Comparison of ENCODE assay signal across 8 mouse cellular contexts in genomic region chrX:111463565-111464093, GRCm38 (mm10).
A peak's percentile ranks its signal among the peaks of the same experiment; 100 is the strongest.
DNase-seq lines count a peak whose midpoint lies in the region; ATAC-seq and TF ChIP-seq lines count a peak whose summit lies in the region.

No protein-coding gene starts in this region.

- no peak for TF ChIP-seq CTCF in heart, adult 2 months (IDR thresholded peaks at IDR 0.05)
- no peak for TF ChIP-seq CTCF in spleen, adult 2 months (IDR thresholded peaks at IDR 0.05; ENCODE audit: extremely low read depth, insufficient read depth, insufficient read length, insufficient replicate concordance)

- H3K4me1 ChIP-seq in heart, adult 2 months (ENCODE audit: control insufficient read depth, insufficient read depth, low read length), result no peaks in the 10 kb centered on the region
- no peaks in the 10 kb centered on the region for H3K4me1 ChIP-seq in spleen, adult 2 months (ENCODE audit: control insufficient read depth, insufficient read depth, insufficient read length)
- no peaks in the 10 kb centered on the region for H3K4me1 ChIP-seq in limb, embryonic 15.5 days
- H3K4me1 ChIP-seq in stomach, embryonic 16.5 days (ENCODE audit: control insufficient read depth, insufficient read depth, low read length), result no peaks in the 10 kb centered on the region

- intact Hi-C loops in heart, adult 2 months (cut with DNase I), result no loop called here

- WGBS in heart, adult 2 months, result 28% methylated on average over 12 of the region's 12 CpGs
- 36% methylated on average over 12 of the region's 12 CpGs for WGBS in spleen, adult 2 months
- 33% methylated on average over 12 of the region's 12 CpGs for WGBS in limb, embryonic 15.5 days
- WGBS in stomach, embryonic 16.5 days, result 17% methylated on average over 12 of the region's 12 CpGs

- H3K4me3 ChIP-seq in heart, adult 2 months, result peak overlapping the region; percentile 43
- peak overlapping the region; percentile 2; the same call in 1 of the 2 replicates for H3K4me3 ChIP-seq in spleen, adult 2 months (ENCODE audit: extremely low read depth, insufficient read depth, insufficient read length)
- H3K4me3 ChIP-seq in limb, embryonic 15.5 days, result peak overlapping the region; percentile 58
- peak overlapping the region; percentile 65 for H3K4me3 ChIP-seq in stomach, embryonic 16.5 days (replicated peaks; ENCODE audit: low read length)

- H3K27ac ChIP-seq in heart, adult 2 months, result no peak overlapping the region
- H3K27ac ChIP-seq in spleen, adult 2 months (ENCODE audit: insufficient read depth, low read length), result no peak overlapping the region
- 0 out of 2 replicates have a peak overlapping the region, but pooled peaks have one; percentile 47 for H3K27ac ChIP-seq in limb, embryonic 15.5 days
- H3K27ac ChIP-seq in stomach, embryonic 16.5 days (ENCODE audit: low read length), result no peak overlapping the region

- H3K9ac ChIP-seq in heart, adult 2 months (ENCODE audit: low read depth, low read length), result no peak overlapping the region
- H3K9ac ChIP-seq in limb, embryonic 15.5 days, result no peak overlapping the region
- peak overlapping the region; percentile 76 for H3K9ac ChIP-seq in stomach, embryonic 16.5 days (ENCODE audit: low read length)

- no peaks in the 10 kb centered on the region for H3K36me3 ChIP-seq in heart, adult 2 months (ENCODE audit: control insufficient read depth, insufficient read depth, low read length)
- no peaks in the 10 kb centered on the region for H3K36me3 ChIP-seq in spleen, adult 2 months (ENCODE audit: control insufficient read depth, insufficient read depth, low read length)
- no peaks in the 10 kb centered on the region for H3K36me3 ChIP-seq in limb, embryonic 15.5 days
- H3K36me3 ChIP-seq in stomach, embryonic 16.5 days (ENCODE audit: control insufficient read depth, insufficient read depth, low read length), result no peaks in the 10 kb centered on the region

- H3K9me3 ChIP-seq in limb, embryonic 15.5 days, result no peaks in the 10 kb centered on the region
- H3K9me3 ChIP-seq in stomach, embryonic 16.5 days (replicated peaks; ENCODE audit: control insufficient read depth, low read length), result no peaks in the 10 kb centered on the region

- no peaks in the 10 kb centered on the region for H3K27me3 ChIP-seq in heart, adult 2 months (ENCODE audit: control insufficient read depth, insufficient read depth, low read length)
- H3K27me3 ChIP-seq in spleen, adult 2 months (ENCODE audit: control insufficient read depth, insufficient read depth, low read length), result no peaks in the 10 kb centered on the region
- H3K27me3 ChIP-seq in limb, embryonic 15.5 days, result no peaks in the 10 kb centered on the region
- H3K27me3 ChIP-seq in stomach, embryonic 16.5 days (ENCODE audit: control insufficient read depth, insufficient read depth, low read length), result no peaks in the 10 kb centered on the region

- no peak for TF ChIP-seq POLR2A in heart, adult 2 months (IDR thresholded peaks at IDR 0.05; ENCODE audit: insufficient read depth, low read depth, low read length)
- TF ChIP-seq POLR2A in spleen, adult 2 months (IDR thresholded peaks at IDR 0.05; ENCODE audit: low read depth, low read length), result no peak

- no peak for ATAC-seq in limb, embryonic 15.5 days (ENCODE audit: insufficient number of reproducible peaks, low FRiP score, low TSS enrichment, low read depth)
- peak; percentile 38 for ATAC-seq in stomach, embryonic 16.5 days (ENCODE audit: insufficient read depth, low FRiP score)

- TF ChIP-seq EP300 in heart, adult 2 months (IDR thresholded peaks at IDR 0.05; ENCODE audit: insufficient read depth, low read depth, low read length), result no peak

- peak overlapping the region; percentile 50 for H3K4me2 ChIP-seq in limb, embryonic 15.5 days
- H3K4me2 ChIP-seq in stomach, embryonic 16.5 days (ENCODE audit: low read depth, low read length), result peak overlapping the region; percentile 58

- no peak for DNase-seq in heart, adult 2 months
- DNase-seq in heart, adult 11 months, result no peak
- no peak for DNase-seq in spleen, adult 2 months (ENCODE audit: low read depth in 1 of 2, low spot score in 2 of 2)
- DNase-seq in spleen, postnatal 14 days (ENCODE audit: low spot score in 2 of 2), result no peak
- no peak for DNase-seq in adrenal gland, postnatal 25 days
- no peak for DNase-seq in urinary bladder, postnatal 25 days (ENCODE audit: low spot score)

- no peaks in the 10 kb centered on the region for H3K79me2 ChIP-seq in heart, adult 2 months (replicated peaks; ENCODE audit: control insufficient read depth, insufficient read depth, low read length)

Comparison
In these comparisons a context has a peak if more than half of its experiments do, and no peak if none do; other contexts are left out.
1. H3K4me3 ChIP-seq: peak in every context shown above with its lines; median percentile 65 in stomach, embryonic 16.5 days; 58 in limb, embryonic 15.5 days; 43 in heart, adult 2 months; 2 in spleen, adult 2 months.